Mouse (Mus musculus) heart, embryonic 14.5 days (tissue): ENCODE measurements around the gene Plcl1. TPM values are rescaled to one million over a fixed set of nuclear protein-coding genes. Genes with fewer than 3 reads are reported as not detected.

Experiments used
- ATAC-seq: fragments of 200-750 bp; cut with Nextera tagmentation; 2 replicates; pipeline ENCODE4 v1.8.0; 2017; ENCODE audit warnings: low read depth, moderate TSS enrichment; ENCODE audit not compliant: insufficient number of reproducible peaks, insufficient read depth, low FRiP score
- H3K27ac ChIP-seq, 2 experiments: fragments of 200-500 bp in 1 of 2; fragments of 300-500 bp in 1 of 2; sonication (generic) in 1 of 2; replicated peaks in 1 of 2; 2 replicates each; pipeline ENCODE4 v1.5.1; 2012 to 2014; ENCODE audit warnings: low read depth in 2 of 2, low read length in 2 of 2, control low read depth in 1 of 2, mild to moderate bottlenecking in 1 of 2, mixed read lengths in 1 of 2; ENCODE audit not compliant: control insufficient read depth in 1 of 2, insufficient read depth in 1 of 2
- H3K27me3 ChIP-seq: fragments of 300-500 bp; sonication (generic); 2 replicates; pipeline ENCODE4 v1.6.1; 2014; ENCODE audit warnings: mild to moderate bottlenecking, low read length, control low read depth; ENCODE audit not compliant: control insufficient read depth, insufficient read depth
- H3K36me3 ChIP-seq: fragments of 300-500 bp; sonication (generic); 2 replicates; pipeline ENCODE4 v1.6.1; 2014; ENCODE audit warnings: mild to moderate bottlenecking, control low read depth, low read length, mixed read lengths; ENCODE audit not compliant: control insufficient read depth, insufficient read depth
- H3K4me1 ChIP-seq, 2 experiments: fragments of 200-500 bp in 1 of 2; fragments of 300-500 bp in 1 of 2; sonication (generic) in 1 of 2; 2 replicates each; pipeline ENCODE4 v1.6.1; 2012 to 2014; ENCODE audit warnings: low read length in 2 of 2, control low read depth in 1 of 2, mixed read lengths in 1 of 2; ENCODE audit not compliant: control insufficient read depth in 2 of 2, insufficient read depth in 2 of 2
- H3K4me2 ChIP-seq: fragments of 300-500 bp; sonication (generic); 2 replicates; pipeline ENCODE4 v1.6.1; 2014; ENCODE audit warnings: mild to moderate bottlenecking, low read length
- H3K4me3 ChIP-seq, 2 experiments: fragments of 200-500 bp in 1 of 2; fragments of 300-500 bp in 1 of 2; sonication (generic) in 1 of 2; 2 replicates each; pipeline ENCODE4 v1.5.1; 2012 to 2014; ENCODE audit warnings: low read length in 2 of 2, mild to moderate bottlenecking in 2 of 2, control low read depth in 1 of 2, low read depth in 1 of 2, moderate library complexity in 1 of 2; ENCODE audit not compliant: control insufficient read depth in 1 of 2, insufficient read depth in 1 of 2
- H3K9ac ChIP-seq: fragments of 300-500 bp; sonication (generic); 2 replicates; pipeline ENCODE4 v1.6.1; 2014; ENCODE audit warnings: mild to moderate bottlenecking, low read length
- H3K9me3 ChIP-seq: fragments of 300-500 bp; sonication (generic); 2 replicates; pipeline ENCODE4 v1.6.1; 2016; ENCODE audit warnings: low read length, control low read depth; ENCODE audit not compliant: control insufficient read depth
- WGBS: fragments of 180-500 bp; shearing (Covaris S2); extraction: QIAGEN DNeasy Blood & Tissue Kit; methylation state at CpG from one replicate; pipeline ENCODE4 v1.1.7; 2014; 5-methylcytosine and 5-hydroxymethylcytosine counted together
- polyA plus RNA-seq: library from polyadenylated mRNA; unstranded; fragments of >200 nt; fragmentation: Nextera tagmentation; extraction: Ambion mirVana; gene quantifications from 2 replicates; pipeline ENCODE4 v1.2.1, GENCODE M21; 2014

The Plcl1 gene
- polyA plus RNA-seq, 1 experiment from 2014 or later, result 1.2 TPM

DNA sequence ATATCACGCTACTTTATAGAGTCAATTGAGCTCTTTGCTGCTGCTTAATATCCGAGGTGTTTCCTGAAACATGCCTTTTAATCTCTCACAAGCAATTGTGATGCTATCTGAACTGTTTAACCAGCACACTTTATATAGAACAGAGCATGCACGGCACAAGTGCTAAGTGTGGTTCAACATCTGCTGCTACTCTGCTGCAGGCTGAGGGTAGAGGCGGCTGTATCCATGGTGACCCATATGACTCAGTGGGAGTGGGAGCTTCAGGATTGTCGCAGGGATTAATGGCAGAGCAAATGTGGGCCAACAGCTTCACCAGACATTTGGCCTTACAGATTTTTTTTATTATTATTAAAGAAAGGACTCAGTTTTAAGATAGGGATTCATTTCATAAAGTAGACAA, 5.8 kb upstream of the Plcl1 start:
- Histone ChIP-seq H3K4me2 (no peak overlapping the region), H3K27ac (no peak overlapping the region), H3K9me3 (no peaks in the 10 kb centered on the region), H3K4me3 (no peak overlapping the region), H3K27me3 (peaks cover 13% of the 10 kb centered on the region; the same call in 1 of the 2 replicates), H3K4me1 (no peaks in the 10 kb centered on the region), H3K36me3 (no peaks in the 10 kb centered on the region), H3K9ac (no peak overlapping the region)
- 26% methylated on average over 5 of the region's 5 CpGs for WGBS
- ATAC-seq, result no peak

DNA sequence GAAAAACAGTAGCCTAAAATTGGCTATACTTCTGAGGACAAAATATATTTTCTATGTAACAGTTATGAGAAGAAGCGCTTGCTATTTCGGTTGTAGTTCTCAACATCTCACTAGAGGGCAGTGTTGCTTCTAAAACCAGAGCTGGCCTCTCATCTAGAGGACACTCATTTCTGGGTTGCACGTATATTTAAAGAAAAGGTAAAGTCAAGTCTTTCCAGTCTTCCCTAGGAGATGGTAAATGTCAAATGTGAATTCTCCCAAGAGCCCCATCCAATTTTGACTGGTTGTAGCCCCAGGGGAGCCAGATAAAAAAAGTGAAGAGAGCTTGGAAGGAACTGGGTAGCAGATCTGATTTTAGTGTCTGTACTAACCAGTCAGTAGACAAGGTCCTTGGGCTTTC, 1.3 kb upstream of the Plcl1 start:
- Histone ChIP-seq H3K4me3 (no peak overlapping the region), H3K9ac (no peak overlapping the region), H3K27ac (no peak overlapping the region), H3K4me1 (peaks cover 6 to 7% of the 10 kb centered on the region in 2 experiments; a peak in 3 of 4 replicates), H3K27me3 (peaks cover 16% of the 10 kb centered on the region; the same call in 1 of the 2 replicates), H3K9me3 (no peaks in the 10 kb centered on the region), H3K36me3 (no peaks in the 10 kb centered on the region), H3K4me2 (no peak overlapping the region)
- ATAC-seq, result no peak
- 8% methylated on average over 3 of the region's 3 CpGs for WGBS

DNA sequence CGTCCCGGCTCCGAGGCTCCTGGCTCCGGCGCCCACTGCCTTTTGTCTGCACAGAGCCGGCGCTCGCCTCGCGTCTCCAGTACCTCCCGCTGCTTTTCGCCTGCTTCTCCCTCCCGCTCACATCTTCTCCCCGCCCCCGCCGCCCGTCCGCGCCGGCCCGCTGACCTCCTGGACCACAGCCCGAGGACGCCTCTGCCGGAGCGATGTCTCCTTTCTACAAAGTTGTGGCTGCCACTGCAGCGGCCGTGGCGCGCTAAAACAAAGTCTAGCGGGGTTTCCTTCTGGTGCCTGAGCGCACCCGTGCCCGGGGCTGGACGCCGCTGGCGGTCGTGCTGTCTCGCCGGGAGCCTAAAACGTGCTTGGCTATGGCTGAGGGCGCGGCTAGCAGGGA, 297 bp downstream of the Plcl1 start:
- Histone ChIP-seq H3K4me1 (peaks cover 6 to 7% of the 10 kb centered on the region in 2 experiments; a peak in 3 of 4 replicates), H3K36me3 (no peaks in the 10 kb centered on the region), H3K4me3 (peak overlapping the region; percentile 77 to 82), H3K27ac (peak overlapping the region in 1 of 2 experiments; percentile 28; a peak in 1 of 4 replicates), H3K4me2 (peak overlapping the region; percentile 99), H3K9me3 (no peaks in the 10 kb centered on the region), H3K9ac (peak overlapping the region; percentile 73), H3K27me3 (peaks cover 14% of the 10 kb centered on the region; the same call in 1 of the 2 replicates)
- peak; percentile 47 for ATAC-seq
- under 1% methylated on average over 33 of the region's 42 CpGs for WGBS

DNA sequence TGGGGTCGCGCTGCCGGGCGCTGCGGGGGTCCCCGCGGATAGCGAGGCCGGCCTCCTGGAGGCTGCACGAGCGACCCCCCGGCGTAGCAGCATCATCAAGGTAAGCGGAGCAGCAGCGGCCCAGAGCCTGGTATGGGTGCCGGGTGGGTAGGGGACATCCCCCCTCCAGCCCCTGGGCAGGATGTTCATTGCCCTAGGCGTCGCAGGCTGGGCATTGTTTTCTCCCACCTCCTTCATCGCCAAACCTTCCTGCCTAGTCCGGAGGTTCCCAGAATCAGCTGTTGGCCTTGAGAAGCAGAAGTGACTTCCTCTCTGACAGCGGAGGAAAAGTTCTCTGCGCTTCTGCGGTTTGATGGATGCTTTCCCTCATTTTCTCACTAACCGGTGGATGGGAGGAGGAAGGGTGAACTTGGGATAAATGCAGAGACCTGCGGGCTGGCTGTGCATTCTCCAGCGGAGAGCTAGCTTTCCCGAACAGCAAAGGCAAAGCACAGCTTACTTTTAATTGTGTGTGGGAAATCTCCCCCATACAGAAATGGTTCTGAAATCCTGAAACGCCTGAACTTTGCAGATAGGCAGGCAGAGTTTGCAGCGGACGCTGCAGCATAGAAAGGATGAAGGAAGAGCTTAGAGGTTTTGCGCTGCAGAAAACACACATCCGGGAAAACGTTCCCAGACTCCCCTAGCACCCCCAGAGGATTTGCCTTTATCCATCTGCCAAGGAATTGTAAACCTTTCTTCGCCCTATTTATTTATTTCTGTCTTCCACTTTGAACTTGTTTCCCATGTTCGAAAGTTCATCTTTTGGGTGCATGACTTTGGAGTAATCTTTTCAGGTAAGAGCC, 1.0 kb downstream of the Plcl1 start:
- Histone ChIP-seq H3K4me3 (peak overlapping the region; percentile 77 to 82), H3K4me1 (peaks cover 6 to 7% of the 10 kb centered on the region in 2 experiments; a peak in 3 of 4 replicates), H3K36me3 (no peaks in the 10 kb centered on the region), H3K9me3 (no peaks in the 10 kb centered on the region), H3K27ac (peak overlapping the region in 1 of 2 experiments; percentile 28; a peak in 2 of 4 replicates), H3K27me3 (peaks cover 13% of the 10 kb centered on the region; the same call in 1 of the 2 replicates), H3K4me2 (peak overlapping the region; percentile 99), H3K9ac (peak overlapping the region; percentile 73)
- WGBS, result 3% methylated on average over 33 of the region's 35 CpGs
- ATAC-seq, result 0 out of 2 replicates have a peak, but pooled peaks have one; percentile 2

DNA sequence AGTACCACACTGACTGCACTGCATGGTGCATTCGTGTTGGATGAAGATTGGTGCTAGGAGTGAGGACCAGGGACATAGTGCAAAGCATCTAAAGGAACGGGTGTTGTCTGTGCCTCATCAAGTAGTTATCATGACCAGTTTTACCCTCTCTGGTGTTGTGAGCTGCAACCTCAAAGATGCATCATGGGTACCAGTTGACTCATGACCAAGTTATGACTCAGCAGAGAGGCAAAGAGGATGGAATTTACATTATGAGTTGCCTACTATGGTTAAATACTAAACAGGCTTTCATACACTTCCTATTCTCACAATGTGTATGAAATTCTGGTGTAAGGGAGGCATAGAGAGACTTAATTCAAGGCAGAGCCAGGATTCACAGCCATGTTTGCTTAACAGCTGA, 4.9 kb downstream of the Plcl1 start:
- Histone ChIP-seq H3K4me3 (no peak overlapping the region), H3K36me3 (no peaks in the 10 kb centered on the region), H3K27me3 (0 out of 2 replicates have a peak, but pooled peaks cover 8% of the 10 kb centered on the region), H3K4me2 (no peak overlapping the region), H3K4me1 (peaks cover 3% of the 10 kb centered on the region in 2 experiments; a peak in 1 of 4 replicates), H3K9me3 (no peaks in the 10 kb centered on the region), H3K9ac (no peak overlapping the region), H3K27ac (no peak overlapping the region)
- 62% methylated on average over 2 of the region's 2 CpGs for WGBS
- ATAC-seq, result no peak

DNA sequence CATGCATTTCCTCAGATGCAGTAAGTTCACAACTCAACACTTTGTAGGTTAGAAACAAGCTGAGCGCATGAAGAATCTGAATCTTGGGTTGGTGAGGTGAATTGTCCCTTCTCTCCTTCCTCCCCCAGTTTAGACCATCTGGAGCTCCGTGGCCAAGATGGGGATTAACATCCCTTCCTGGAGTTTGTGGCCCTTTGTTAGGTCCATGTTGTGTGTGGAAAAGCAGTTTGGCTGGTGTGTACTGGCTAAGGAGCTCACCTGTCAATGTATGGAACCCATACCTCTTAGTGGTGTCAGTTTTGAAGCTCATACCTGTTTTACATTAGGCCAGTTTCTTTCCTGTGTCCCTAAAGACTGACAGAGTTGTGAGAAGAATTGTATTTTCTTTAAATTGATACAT, 5.4 kb downstream of the Plcl1 start:
- no peak for ATAC-seq
- 55% methylated on average over 2 of the region's 2 CpGs for WGBS

DNA sequence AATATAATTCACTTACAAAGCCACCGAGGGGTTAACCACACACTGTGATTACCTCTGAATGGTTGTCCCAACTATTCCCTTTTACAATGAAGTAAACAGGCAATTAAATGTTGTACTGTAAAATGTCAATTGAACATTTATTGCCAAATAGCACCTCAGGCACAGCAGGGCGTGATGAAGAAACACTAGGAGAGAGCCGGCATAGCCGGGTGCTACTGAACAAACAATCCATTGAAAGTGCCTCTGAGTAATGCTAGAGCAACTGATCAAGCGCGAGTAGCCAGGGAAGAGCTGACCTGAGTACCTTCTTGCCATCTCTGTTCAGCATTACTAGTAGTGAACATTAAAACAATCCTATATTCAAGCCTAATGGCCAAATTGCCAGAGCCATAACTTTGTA, 6.8 kb downstream of the Plcl1 start:
- Histone ChIP-seq H3K4me2 (no peak overlapping the region), H3K9me3 (no peaks in the 10 kb centered on the region), H3K27me3 (0 out of 2 replicates have a peak, but pooled peaks cover 5% of the 10 kb centered on the region), H3K4me3 (no peak overlapping the region), H3K36me3 (no peaks in the 10 kb centered on the region), H3K27ac (no peak overlapping the region), H3K9ac (no peak overlapping the region), H3K4me1 (no peaks in the 10 kb centered on the region)
- ATAC-seq, result no peak
- 89% methylated on average over 6 of the region's 6 CpGs for WGBS

More for the DNA sequence above, 5.4 kb downstream of the Plcl1 start:
- Histone ChIP-seq H3K27ac (no peak overlapping the region), H3K9me3 (no peaks in the 10 kb centered on the region), H3K4me1 (peaks cover 3% of the 10 kb centered on the region in 2 experiments; a peak in 1 of 4 replicates), H3K4me3 (no peak overlapping the region), H3K27me3 (0 out of 2 replicates have a peak, but pooled peaks cover 8% of the 10 kb centered on the region), H3K9ac (no peak overlapping the region), H3K4me2 (no peak overlapping the region), H3K36me3 (no peaks in the 10 kb centered on the region)
